Mouse (Mus musculus) cerebellum, postnatal 10 days (tissue): ENCODE data around the gene Zfp866.

Source experiments
- DNase-seq, 2 experiments: peaks; one replicate each; pipeline ENCODE4 v3.0.0; 2021; ENCODE audit warnings: mixed read lengths in 2 of 2

Gene Zfp866

DNA sequence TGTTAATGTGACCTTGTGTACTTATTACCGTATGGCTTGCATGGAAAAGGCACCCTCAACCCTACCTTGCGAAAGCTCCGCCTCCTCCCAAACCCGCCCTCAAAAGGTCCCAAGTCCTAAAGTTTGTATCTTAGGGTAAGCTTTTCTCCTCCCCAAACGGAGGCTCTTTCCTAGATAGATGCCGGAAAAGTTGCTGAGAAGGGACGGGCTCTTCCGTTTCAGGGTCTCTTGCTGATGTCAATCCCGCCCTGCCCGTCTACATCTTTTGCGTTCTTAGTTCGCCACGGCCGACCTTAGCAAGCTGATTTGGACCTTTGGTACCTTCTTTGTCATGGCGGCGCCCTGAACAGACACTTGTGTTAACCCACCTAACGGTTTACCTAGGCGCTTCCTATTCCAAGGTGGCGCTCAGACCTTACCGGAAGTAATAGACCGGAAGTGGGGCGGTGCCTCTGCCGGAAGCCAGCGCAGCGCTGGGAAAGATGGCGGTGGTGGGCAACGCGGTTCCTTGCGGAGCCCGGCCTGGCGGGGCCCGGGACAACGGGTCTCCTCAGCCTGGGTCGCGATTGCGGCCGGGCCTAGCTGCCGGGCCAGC lies at the start of gene Zfp866, which contains the start of gene Atp13a1:
Gene Zfp866, minus strand, starts transcription at position 406 of the 595 bp plus-strand sequence.
Gene Atp13a1, plus strand, starts transcription at position 391 of the 595 bp plus-strand sequence.
- DNase-seq = peak; percentile 95 to 96

DNA sequence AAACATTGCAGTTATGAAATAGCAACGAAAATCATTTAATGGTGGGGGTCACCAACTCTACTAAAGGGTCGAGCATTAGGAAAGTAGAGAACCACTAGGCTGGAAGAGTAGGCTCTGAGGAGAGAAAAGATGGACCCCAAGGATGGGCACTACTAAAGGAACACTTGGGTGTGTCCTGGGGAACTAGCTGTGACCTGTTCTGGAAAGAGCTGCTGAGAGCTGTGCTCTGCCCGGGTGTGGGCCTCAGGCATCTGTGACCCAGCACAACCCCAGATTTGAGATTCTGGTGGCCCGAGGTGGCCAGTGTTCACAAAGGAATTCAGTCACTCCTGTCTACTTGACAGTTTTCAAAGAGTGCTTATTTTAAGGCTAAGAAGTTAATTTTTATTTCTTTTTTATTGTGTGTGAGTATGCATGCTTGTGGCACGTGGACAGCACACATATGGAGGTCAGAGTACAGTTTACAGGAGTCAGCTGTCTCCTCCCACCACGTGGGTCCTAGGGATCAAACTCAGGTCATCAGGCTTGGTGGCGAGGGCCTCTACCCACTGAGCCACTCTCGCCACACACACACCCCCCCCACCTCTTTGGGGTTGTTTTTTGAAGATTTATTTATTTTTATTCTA lies 46.2 kb upstream of the Zfp866 start:
- no peak for DNase-seq

DNA sequence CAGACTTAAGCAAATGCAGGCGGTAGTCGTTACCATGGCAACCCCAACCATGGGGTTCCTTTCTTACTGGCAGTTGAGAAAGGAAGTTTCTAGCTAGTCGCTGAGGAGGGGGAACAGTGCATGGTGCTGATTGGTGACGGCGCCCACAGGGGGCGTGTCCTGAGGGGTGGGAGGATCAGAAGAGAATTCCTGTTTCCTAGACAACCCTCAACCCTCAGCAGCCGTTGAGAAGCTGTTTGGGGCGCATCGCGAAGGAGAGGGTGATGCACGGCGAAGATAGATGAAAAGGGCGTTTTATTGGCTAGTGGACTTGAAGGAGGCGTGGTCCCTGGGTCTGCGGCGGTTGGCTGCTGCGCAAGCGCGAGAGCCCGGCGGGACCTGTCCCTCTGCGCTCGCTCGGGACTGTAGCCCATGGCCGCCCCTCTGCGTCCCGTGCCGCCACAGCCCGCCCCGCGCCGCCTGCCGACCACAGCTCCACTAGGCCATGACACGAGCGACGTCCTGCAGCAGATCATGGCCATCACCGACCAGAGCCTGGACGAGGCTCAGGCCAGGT lies 41.4 kb upstream of the Zfp866 start, which contains the start of gene Pbx4:
Gene Pbx4, plus strand, starts transcription at position 194 of the 556 bp plus-strand sequence.
- peak; percentile 92 to 96 for DNase-seq

DNA sequence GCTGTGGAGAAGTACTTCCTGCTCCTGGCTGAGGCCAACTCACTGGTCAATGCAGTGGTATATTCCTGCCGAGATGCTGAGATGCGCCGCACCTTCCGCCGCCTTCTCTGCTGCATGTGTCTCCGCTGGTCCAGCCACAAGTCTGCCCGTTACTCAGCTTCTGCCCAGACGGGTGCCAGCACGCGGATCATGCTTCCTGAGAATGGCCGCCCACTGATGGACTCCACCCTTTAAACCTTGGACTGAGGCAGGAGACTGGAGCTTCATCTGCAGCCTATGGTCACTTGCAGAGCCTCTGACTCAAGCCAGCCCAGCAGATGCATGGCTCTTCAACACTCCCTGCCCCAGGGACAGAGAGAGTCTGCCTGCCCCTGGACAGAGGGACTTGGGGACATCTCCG lies 35.4 kb upstream of the Zfp866 start:
- DNase-seq = no peak

DNA sequence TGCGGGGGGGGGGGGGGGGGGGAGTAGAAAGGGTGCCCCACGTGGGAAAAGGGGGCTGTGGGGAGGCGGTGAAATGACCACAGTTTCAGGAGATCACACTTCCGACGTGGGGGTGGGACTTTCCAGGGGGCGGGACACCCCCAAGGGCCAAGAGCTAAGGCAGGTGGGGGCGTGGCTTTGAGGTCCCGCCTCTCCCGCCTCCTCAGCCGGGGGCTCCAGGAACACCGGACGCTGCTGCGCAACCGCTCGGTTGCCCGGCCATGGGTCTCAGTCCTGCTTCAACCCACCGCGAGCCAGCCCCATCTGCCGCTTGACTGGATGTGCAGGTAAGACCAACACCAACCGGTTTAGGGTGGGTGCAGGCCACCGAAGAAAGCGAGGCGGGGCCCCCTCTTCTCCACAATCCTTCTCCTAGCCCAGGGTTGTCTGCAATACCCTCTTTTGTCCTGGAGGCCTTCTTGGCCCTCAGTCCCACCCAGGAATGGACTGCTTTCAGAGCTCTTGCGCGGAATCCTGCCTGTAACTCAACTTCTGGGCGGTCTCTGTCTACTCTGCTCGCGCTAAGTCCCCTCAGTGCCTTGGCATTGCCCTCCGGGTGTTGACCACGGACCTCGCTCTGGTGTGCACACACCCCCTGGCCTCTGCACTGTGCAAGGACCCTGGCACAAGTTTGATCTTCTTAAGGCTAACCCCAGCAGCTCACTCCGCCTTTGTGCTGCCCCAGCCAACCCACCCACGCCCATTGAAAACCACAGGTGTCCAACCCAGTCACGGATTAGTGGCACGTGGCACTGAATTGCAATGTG lies 31.6 kb upstream of the Zfp866 start, which contains the start of gene Lpar2:
Gene Lpar2, plus strand, starts transcription at position 44 of the 806 bp plus-strand sequence.
- DNase-seq = peak; percentile 67 to 73

DNA sequence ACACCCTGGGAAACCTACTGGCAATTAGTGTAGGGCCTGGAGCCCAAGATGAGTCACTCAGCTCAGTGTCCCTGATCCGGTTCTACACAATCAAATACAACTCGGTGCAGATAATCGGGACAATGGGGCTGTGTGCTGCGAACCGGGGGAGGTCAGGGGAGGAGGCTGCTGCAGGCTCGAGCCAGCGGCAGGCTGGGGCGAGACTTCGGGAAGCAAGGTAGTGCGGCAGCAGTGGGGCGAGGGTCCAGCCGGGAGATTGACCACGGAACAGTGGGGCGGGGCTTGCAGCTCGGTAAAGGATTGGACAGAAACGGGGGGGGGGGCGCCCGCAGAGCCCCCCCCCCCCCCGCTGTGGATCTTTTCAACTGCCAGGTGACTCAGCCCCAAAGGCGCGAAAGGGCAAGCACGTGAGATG lies 31.0 kb upstream of the Zfp866 start:
- DNase-seq = peak; percentile 72 to 75

DNA sequence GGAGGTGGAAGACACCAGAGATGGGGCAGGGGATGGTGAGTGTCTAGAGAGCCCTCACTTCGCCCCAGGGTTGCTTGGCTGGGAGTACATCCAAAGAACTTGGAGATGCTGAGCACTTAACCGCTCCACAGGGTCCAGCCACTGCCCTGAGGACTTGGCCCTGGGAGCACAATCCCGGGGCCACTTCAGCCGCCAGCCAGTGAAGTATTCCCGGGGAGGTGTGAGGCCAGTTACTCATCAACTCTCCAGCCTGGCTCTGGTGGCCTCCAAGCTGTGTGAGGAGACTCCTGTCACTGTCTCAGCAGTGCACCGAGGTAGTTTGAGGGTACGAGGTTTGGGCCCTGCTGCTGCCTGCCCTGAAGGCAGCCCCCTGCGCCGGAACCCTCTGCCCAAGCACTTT lies 29.5 kb upstream of the Zfp866 start:
- no peak for DNase-seq

DNA sequence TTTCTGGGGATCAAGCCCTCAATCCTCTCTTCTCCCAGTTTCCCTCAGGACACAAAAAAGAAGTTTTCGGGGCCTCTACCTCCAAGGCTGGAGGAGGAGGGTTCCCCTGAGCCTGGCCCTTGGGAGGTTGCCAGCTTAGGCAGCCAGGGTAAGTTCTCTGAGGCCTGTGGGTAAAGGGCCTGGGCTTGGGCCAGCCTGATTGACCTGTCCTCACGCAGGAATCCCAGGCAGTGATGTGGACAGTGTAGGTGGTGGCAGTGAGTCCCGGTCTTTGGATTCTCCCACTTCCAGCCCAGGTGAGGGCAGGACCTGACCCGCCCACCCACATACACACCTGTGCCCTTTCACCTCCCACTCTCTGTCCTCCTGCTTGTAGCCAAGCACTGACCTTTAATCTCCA lies 24.4 kb upstream of the Zfp866 start:
- DNase-seq = no peak

DNA sequence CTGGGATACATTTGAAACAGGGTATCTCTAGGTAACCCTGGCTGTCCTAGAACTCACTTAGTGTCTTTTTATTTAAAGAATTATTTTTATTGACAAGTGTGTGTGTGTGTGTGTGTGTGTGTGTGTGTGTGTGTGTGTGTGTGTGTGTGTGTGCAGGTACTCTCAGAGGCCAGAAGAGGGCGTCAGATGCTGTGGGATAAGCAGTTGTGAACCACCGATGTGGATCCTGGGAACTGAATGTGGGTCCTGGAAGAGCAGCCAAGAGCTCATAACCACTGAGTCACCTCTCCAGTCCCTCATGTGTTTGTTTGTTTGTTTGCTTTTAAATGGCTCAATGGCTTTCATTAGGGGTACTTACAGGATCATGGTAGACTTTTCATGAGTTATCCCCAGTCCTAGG lies 23.9 kb upstream of the Zfp866 start:
- DNase-seq = no peak

DNA sequence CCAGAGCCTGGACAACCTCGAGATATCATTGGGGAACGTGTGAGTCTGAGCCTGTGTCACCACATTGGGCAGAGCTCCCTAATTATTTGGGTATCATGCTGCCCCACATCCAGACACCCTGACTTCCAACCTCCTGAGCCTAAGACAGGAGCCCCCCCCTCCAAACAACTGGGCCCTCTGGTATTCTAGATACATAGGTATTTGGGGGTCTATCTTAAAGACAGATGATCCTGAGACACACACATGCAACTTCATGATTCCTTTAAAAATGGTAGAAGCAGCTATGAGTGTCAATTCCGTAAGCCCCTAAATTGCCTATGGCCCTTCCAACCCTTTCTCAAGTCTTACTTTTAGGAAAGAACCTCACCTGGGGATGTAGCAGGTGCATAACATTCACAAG lies 18.8 kb upstream of the Zfp866 start:
- no peak for DNase-seq

DNA sequence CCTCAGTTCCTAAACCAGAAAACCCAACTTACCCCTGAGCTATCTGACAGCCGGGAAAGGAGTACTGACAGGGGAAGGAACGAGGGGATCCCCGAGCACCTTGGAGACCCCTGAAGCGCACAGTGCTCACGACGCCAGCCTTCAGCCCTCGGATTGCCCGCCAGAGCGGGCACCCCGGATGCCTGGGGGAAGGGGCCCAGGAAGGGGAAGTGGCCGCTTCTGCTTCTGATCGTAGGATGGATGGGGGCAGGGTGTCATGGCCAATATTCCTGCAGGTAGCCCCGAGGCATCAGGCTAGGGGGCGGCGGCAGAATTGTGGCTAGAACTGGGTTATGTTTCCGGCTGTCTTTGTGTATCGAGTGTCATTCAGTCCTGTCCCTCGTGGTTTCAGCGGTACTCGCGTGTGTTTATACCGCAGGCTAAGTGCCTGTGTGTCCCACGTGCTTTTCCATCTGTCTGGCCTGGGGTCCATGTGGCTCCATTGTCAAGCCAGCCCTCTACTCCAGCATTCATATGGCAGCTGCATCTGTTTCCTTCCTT lies 18.0 kb upstream of the Zfp866 start:
- DNase-seq = peak; percentile 43 to 53

DNA sequence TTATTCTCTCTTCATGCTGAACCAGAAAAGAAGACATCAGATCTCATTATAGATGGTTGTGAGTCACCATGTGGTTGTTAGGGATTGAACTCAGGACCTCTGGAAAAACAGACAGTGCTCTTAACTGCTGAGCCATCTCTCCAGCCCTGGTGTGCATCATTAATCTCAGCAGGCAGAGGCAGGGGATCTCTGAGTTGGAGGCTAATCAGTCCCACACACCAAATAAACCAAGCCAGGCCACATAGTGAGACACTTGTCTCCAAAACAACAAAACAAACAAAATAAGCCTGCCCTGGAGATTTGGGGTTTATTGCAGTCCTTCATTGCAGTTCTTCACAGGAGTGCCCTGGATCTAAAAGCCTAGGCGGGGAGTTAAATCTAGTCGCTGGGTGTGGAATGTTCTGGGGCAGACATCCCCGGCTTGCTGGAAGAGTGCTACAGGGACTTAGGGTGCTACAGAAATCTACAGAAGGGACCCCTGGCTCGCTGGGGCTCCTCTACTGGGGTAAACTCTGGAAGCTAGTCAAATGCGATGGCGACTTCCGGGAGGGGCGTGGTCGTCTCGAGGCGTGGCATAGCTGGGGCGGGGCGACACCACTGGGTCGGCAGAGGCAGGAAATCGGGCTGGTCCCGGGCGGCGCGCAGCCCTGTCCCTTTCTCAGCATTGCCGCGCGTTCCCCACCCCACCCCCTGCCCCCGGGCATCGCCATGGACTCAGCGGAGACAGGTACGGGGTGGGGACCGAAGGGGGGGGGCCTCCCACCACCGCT lies 17.3 kb upstream of the Zfp866 start, which contains the start of gene Gmip:
Gene Gmip, plus strand, starts transcription at position 586 of the 770 bp plus-strand sequence.
- peak; percentile 70 to 77 for DNase-seq

DNA sequence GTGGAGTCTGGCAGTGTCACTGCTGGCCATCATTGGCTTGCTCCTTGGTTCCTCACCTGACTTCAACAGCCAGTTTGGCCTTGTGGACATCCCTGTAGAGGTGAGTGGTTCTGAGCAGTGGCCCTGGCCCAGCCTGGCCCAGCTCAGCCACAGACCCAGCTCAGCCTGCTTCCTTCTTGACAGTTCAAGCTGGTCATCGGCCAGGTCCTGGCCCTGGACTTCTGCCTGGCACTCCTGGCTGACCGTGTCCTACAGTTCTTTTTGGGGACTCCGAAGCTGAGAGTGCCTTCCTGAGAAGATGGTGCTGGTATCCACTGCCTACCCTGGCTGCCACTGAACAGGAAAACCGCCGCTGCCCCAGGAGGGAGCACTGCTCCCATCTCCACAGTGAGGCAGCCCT lies 16.3 kb upstream of the Zfp866 start:
- no peak for DNase-seq

DNA sequence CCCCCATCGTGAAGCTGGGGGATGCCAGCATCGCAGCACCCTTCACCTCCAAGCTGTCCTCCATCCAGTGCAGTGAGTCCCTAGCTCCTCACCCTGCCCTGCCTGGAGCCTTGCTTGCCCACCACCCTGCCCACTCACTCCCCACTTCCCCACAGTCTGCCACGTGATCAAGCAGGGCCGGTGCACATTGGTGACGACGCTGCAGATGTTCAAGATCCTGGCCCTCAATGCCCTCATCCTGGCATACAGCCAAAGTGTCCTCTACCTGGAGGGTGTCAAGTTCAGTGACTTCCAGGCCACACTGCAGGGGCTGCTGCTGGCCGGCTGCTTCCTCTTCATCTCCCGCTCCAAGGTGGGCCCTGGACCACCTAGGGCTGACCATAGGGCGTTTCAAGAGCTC lies 14.5 kb upstream of the Zfp866 start:
- DNase-seq = peak in 1 of 2 experiments; percentile 6

DNA sequence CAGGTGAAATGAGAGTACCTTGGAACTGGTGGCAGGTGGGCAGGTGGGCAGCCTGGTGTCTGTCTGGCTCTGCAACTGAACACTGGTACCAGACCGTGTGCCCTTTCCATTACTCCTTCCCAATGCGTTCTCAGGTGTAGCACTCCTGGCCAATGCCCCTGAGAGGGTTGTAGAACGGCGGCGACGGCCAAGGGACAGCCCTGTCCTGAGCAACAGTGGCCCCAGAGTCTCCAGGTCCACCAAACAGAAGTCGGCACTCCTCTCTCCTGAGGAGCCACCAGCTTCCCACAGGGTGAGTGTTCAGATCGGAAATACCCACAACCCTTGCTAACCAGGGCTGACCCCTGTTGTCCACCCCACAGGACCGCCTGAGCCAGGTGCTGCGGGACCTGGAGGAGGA lies 14.1 kb upstream of the Zfp866 start:
- DNase-seq = no peak

DNA sequence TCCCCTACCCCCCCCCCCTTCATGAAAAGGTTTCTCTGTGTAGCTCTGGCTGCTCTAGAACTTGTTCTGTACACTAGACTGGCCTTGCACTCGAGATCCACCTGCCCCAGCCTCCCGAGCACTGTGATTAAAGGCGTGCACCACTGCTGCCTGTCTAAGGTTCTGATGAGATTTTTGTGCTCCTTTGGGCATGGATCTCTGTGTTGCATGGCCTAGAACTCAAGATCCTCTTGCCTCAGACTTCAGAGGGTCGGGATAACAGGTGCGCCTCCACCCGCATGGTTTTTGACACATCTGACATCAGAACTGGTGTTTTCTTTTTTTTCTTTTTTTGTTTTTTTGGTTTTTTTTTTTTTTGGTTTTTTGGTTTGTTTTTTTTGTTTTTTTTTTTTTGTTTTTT lies 13.6 kb upstream of the Zfp866 start:
- no peak for DNase-seq

DNA sequence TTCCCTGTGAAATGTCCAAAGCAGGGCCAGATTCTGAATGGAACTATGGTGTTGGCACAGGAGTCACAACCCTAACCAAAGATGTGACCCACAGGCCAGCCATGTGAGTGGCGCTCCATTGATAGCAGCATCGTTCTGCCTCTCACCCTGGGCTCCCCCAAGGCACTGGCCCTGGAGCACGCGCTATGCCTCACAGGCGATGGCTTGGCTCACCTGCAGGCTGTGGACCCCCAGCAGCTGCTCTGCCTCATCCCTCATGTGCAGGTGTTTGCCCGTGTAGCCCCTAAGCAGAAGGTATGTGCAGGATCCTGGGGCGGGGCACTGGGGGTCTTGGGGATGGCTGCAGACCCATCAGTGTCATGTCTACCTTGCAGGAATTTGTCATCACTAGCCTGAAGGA lies 12.4 kb upstream of the Zfp866 start:
- DNase-seq = no peak

DNA sequence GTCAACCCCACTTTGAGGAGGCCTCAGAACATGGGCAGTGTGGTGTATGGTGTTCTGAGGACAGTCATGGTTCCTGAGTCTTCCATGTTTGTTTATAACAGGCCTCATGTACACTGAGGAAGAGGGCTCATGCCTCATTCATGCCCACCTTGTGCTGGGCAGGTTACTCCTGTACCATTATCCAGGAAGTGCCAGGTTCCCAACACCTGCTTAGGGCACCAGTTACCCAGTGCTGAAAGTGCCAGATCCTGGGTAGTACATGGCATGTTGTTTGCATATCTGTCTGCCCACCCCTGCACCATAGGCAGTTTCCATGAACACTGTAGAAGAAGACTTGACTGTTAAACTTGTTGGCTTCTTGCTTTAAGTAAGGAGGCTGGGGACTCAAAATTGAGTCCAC lies 11.2 kb upstream of the Zfp866 start:
- no peak for DNase-seq

DNA sequence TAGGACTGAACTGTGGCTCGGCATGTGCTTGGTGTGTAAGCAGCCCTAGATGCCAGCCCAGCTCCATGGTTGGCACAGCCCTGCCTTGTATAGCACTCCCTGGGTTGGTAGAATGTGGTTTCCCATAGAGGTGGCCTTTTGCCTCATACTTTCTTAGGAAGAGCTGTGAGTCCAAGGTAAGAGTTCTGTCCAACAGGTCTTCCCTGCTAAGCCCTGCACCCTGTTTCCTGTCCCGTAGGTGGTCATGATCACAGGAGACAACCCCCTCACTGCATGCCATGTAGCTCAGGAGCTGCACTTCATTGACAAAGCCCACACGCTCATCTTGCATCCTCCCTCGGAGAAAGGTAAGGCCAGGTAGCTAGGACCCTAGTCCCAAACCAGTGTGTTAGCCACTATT lies 10.8 kb upstream of the Zfp866 start:
- no peak for DNase-seq

DNA sequence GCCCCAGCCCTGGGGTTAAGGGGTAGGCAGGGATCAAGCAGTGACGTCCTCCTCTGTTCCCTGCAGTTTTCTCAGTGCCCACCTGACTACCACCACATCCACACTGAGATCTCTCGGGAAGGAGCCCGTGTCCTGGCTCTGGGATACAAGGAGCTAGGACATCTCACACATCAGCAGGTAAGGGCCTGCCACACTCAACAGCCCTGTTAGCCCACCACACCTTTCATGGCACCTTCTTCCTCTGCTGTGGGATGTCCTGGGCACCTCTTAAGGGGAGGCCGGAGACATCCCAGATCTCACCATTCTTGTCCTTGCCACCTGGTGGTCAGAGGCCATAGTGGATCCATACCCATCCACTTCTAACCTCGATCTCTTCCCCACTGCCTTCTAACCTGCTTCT lies 9.0 kb upstream of the Zfp866 start:
- no peak for DNase-seq

DNA sequence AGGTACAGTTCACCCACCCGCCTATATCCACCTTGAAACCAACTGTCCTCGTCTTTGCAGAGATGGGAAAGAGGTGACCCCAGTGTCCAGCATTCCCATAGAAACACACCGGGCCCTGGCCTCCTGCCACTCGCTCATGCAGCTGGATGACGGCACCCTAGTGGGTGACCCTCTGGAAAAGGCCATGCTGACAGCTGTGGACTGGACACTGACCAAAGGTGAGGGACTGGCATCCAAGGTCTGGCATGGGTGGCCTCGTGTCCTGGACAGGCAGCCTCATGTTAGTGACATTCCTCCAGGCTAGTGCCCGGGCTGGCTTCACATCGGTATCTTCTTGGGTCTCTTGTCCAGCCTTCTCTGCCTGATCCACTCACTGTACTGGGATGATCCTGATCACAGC lies 8.3 kb upstream of the Zfp866 start:
- no peak for DNase-seq

DNA sequence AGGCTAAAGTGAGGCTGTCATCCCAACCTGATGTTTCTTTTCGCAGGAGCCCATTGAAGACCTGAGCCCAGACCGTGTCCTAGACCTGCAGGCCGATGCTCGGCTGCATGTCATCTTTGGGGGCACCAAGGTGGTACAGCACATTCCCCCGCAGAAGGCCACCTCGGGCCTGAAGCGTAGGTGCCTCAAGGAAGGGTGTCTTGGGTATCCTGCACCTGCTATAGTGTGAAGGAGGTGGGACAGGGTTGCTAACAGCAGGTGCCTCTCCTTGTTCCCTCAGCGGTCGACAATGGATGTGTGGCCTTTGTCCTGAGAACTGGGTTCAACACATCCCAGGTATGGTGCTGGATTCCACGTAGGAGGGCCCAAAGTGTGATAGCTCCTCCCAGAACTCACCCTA lies 6.7 kb upstream of the Zfp866 start:
- DNase-seq = no peak
